Mouse (Mus musculus) liver, adult 10 weeks (tissue): ENCODE results near the gene Gm10778. TPM values are rescaled to one million over a fixed set of nuclear protein-coding genes. Genes with fewer than 3 reads are reported as not detected.

ENCODE experiments used
- polyA plus RNA-seq: library from polyadenylated mRNA; stranded (reverse); fragments of 350-450 nt; fragmentation: Illumina TruSeq; extraction: RNeasy Lipid Tissue Mini Kit (QIAGEN cat#74804); gene quantifications from one replicate; pipeline ENCODE4 v1.2.3, GENCODE M21; 2014; ENCODE audit warnings: low read depth, low replicate concordance

Gm10778 gene
- polyA plus RNA-seq = 5.2 TPM

GRCm38 (mm10) chr10:81648803-81649775 lies at the start of gene Gm10778:
Gene Gm10778 (plus strand): TSS chr10:81649059.

DNA sequence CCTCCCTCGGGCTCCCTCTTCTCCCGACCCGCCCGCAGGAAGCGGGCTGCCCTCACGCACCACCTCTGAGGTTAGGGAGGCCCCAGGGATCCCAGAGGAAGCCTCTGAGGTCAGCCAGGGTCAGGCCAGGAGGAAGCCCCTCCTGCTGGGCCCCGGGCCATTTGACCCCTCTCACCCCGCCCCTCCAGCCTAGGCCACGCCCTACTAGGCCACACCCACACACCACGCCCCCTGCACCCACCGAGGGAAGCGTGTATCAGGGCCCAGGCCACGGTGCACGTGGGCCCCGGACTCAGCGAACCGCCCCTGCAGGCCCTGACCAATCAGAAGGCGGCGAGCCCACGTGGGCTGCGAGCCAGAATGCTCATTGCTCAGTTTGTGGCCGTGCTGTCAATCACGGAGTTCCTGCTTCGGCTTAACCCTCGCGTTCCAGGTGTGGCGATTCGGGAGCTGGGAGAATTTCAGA lies 48.1 kb upstream of the Gm10778 start, which contains the start of gene Tle6:
Gene Tle6, minus strand, starts transcription at position 336 of the 466 bp plus-strand sequence.

GRCm38 (mm10) chr10:81605974-81606751 lies 42.7 kb upstream of the Gm10778 start, which contains the start of gene BC025920:
Gene BC025920 (plus strand): TSS chr10:81606270.

DNA sequence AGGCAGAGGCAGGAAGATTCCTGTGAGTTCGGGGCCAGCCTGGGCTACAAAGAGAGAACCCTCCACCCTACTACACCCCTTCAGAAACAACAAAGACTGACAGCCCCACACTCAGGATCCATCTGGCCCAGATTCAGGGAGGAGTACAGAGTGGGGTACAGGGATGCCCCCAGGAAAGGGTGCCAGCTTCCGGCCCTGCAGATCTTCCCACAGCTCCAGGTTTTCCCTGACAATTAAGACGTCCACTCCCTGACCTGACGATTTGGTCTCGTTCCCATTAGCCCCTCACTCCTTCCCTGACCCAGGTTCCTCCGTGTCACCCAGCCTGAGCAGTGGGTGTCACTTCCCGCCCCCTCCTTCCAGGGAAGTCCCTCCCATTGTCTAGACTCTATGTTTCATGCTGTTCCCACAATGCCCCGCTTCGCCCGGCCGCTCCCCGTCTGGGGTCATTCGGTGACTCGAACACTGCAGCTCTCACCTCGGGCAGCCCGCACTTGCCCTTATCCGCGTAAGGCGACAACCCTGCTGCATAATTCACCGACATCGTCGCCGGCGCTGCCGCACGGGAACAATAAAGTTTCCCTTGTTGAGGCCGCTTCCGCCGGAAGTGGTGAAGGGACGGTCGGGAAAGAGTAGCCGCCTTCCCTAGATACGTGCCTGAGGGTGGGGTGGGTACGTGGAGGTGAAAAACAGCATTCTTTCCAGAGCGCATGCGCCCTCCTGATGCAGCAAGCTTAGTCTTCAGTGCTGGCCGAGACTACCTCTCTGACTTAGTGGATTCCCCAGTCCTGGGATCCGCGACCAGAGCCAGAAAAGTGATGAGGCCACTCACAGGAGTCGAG lies 21.6 kb upstream of the Gm10778 start, which contains the start of gene Sirt6:
Gene Sirt6, minus strand, starts transcription at position 804 of the 842 bp plus-strand sequence.

DNA sequence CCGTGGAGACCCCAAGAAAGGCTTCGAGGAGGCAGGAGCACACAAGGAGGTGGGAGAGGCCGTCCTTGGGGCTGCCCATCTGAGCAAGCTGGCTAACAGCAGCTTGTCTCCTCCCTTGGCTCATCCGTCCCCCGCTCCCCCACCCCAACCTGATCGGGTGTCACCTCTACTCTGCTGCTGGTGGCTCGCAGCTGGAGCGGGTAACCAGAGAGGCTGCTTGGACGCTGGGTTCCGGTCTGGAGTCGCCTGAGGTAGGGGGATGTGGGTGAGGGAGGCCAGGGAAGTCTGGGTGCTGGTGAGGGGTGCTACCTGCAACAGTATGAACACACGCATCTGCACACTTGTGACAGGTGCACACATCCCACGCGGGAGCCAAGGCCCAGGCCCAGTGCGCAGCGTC lies 20.5 kb upstream of the Gm10778 start, which contains the start of gene Ankrd24:
Gene Ankrd24, plus strand, starts transcription at position 151 of the 400 bp plus-strand sequence.

DNA sequence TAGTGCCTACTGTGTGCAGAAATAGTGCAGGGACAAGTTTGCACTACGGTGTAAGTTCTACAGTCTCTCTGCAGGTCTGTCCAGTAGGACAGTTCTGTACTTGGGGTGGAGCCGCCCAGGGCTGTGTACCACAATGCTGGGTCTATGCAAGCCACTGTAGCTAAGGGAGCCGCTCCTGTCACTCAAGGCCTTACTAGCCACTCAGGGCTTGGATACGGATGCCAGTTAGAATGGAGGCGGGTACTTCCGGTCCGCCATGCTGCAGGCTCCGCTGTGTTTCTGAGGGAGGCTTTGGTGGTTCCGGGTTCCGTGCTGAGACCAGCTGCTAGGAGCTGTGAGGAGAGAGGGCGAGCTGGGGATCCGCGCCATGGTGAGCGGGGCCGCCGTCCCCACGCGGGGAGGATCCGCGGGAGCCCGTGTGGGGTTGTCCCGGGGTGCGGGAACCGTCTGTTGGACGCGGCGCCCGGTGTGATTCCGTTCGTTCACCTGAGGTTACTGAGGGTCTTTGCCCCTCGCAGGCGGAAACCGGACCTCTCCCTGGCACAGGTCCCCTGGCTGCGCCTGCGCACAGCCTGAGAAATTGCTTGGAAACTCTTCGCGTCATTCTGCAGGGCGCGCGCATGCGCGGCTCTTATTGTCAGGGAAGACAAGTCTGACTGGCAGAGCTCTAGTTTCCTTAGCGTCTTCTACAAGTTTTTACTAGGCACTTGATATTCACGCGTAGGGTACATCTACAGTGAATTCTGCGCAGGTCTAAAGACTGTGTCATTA lies 55.9 kb downstream of the Gm10778 start, which contains the start of gene Zfp433:
Gene Zfp433, plus strand, starts transcription at position 295 of the 771 bp plus-strand sequence.

Other genes with a start within 250 kb of the Gm10778 start
- 14.6 TPM for gene Nfic, start 193.4 kb upstream of the Gm10778 start, polyA plus RNA-seq
- not detected for gene Celf5, start 166.3 kb upstream of the Gm10778 start, polyA plus RNA-seq
- 1.6 TPM for gene Ncln, start 152.7 kb upstream of the Gm10778 start, polyA plus RNA-seq
- not detected for gene S1pr4, start 148.9 kb upstream of the Gm10778 start, polyA plus RNA-seq
- not detected for gene Gna15, start 124.8 kb upstream of the Gm10778 start, polyA plus RNA-seq
- 4.4 TPM for gene Gna11, start 103.9 kb upstream of the Gm10778 start, polyA plus RNA-seq
- 37.6 TPM for gene Aes, start 89.6 kb upstream of the Gm10778 start, polyA plus RNA-seq
- gene Tle2, start 74.5 kb upstream of the Gm10778 start, polyA plus RNA-seq = 4.2 TPM
- 0.74 TPM for gene Tle6, start 48.0 kb upstream of the Gm10778 start, polyA plus RNA-seq
- gene BC025920, start 42.8 kb upstream of the Gm10778 start, polyA plus RNA-seq = 0.53 TPM
- 0.21 TPM for gene Sirt6, start 21.3 kb upstream of the Gm10778 start, polyA plus RNA-seq
- 1.6 TPM for gene Ankrd24, start 20.5 kb upstream of the Gm10778 start, polyA plus RNA-seq
- gene Zfp433, start 55.8 kb downstream of the Gm10778 start, polyA plus RNA-seq = 8.0 TPM
- gene Gm3055, start 122.1 kb downstream of the Gm10778 start, polyA plus RNA-seq = 4.1 TPM
- 2.0 TPM for gene Gm4767, start 163.1 kb downstream of the Gm10778 start, polyA plus RNA-seq
- gene Gm32687, start 214.9 kb downstream of the Gm10778 start, polyA plus RNA-seq = 8.8 TPM